Mouse (Mus musculus): ENCODE results near the gene Mamdc4. TPM values are rescaled to one million over a fixed set of nuclear protein-coding genes. Genes with fewer than 3 reads are reported as not detected.

Mamdc4 gene
- polyA plus RNA-seq, 1 experiment, result 2.5 TPM

DNA sequence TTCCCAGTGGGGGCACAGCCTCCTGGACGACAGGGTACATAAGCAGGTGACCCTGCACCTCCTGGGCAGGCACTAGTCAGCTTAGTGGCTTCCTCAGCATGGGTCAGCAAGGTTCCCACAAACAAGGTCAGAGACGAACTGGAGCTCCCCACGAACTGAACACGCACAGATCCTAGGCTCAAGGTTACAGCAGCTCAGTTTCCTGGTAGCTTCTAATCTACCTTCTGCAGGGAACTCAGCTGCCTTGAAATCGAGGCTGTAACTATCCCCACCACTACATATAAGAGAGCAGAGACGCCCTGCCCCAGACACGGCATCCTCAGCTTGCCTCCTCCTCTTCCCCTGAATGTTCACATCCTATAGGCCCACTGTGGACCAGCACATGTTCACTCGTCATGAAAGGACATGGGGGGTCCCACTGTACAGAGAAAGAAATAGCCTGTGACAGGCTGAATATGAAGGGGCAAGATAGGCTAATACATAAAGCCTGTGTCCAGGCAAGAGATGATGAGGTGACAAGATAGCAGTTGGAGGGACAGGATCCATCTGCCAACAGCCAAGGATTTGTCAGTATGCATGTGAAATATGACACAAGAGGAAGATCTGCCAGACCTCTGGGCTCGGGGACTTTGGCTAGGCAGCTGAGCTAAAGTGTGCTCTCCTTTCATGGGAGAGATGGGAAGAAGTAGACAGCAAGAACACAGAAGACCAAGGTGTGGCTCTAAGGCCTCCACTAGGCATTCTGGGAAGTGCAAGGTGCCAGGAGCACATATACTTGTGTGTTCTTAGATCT is 47.9 kb downstream of the Mamdc4 start:
- DNase-seq (ENCODE audit: extremely low spot score in 1 of 2, low spot score in 1 of 2), result no peak

Other genes with a start within 250 kb of the Mamdc4 start
- gene Man1b1, start 242.5 kb downstream of the Mamdc4 start, polyA plus RNA-seq (2012; rRNA removed), result 31.1 and 31.8 TPM in 2 replicates
- 62.5 and 63.9 TPM in 2 replicates for gene Dpp7, start 218.5 kb downstream of the Mamdc4 start, polyA plus RNA-seq (2012; rRNA removed)
- gene Uap1l1, start 209.2 kb downstream of the Mamdc4 start, polyA plus RNA-seq (2012; rRNA removed), result 15.0 and 17.9 TPM in 2 replicates
- 3.9 and 5.3 TPM in 2 replicates for gene Sapcd2, start 202.5 kb downstream of the Mamdc4 start, polyA plus RNA-seq (2012; rRNA removed)
- gene Entpd2, start 179.0 kb downstream of the Mamdc4 start, polyA plus RNA-seq (2012; rRNA removed), result 14.1 and 19.3 TPM in 2 replicates
- 383 and 426 TPM in 2 replicates for gene Npdc1, start 175.5 kb downstream of the Mamdc4 start, polyA plus RNA-seq (2012; rRNA removed)
- 0.40 and 0.67 TPM in 2 replicates for gene Fut7, start 151.6 kb downstream of the Mamdc4 start, polyA plus RNA-seq (2012; rRNA removed)
- gene Abca2, start 146.1 kb downstream of the Mamdc4 start, polyA plus RNA-seq (2012; rRNA removed), result 107 TPM in 2 replicates
- 0.42 and 1.4 TPM in 2 replicates for gene Clic3, start 118.0 kb downstream of the Mamdc4 start, polyA plus RNA-seq (2012; rRNA removed)
- 110 and 114 TPM in 2 replicates for gene Paxx, start 113.8 kb downstream of the Mamdc4 start, polyA plus RNA-seq (2012; rRNA removed)
- 2,136 and 2,926 TPM in 2 replicates for gene Ptgds, start 104.8 kb downstream of the Mamdc4 start, polyA plus RNA-seq (2012; rRNA removed)
- not detected in 2 replicates for gene Lcn12, start 80.9 kb downstream of the Mamdc4 start, polyA plus RNA-seq (2012; rRNA removed)
- 64.7 and 72.3 TPM in 2 replicates for gene Fbxw5, start 74.1 kb downstream of the Mamdc4 start, polyA plus RNA-seq (2012; rRNA removed)
- gene C8g, start 73.1 kb downstream of the Mamdc4 start, polyA plus RNA-seq (2012; rRNA removed), result 2.5 and 2.8 TPM in 2 replicates
- gene Traf2, start 27.9 kb downstream of the Mamdc4 start, polyA plus RNA-seq (2012; rRNA removed), result 8.1 and 9.1 TPM in 2 replicates
- gene Edf1, start 17.0 kb downstream of the Mamdc4 start, polyA plus RNA-seq (2012; rRNA removed), result 287 and 289 TPM in 2 replicates
- 134 and 161 TPM in 2 replicates for gene Phpt1, start 379 bp upstream of the Mamdc4 start, polyA plus RNA-seq (2012; rRNA removed)
- gene Ajm1, start 6.9 kb upstream of the Mamdc4 start, polyA plus RNA-seq (2012; rRNA removed), result 114 and 122 TPM in 2 replicates
- 130 and 148 TPM in 2 replicates for gene Rabl6, start 33.7 kb upstream of the Mamdc4 start, polyA plus RNA-seq (2012; rRNA removed)
- 0.06 TPM in 1 of 2 replicates, not detected in the other for gene Ccdc183, start 42.8 kb upstream of the Mamdc4 start, polyA plus RNA-seq (2012; rRNA removed)
- 66.7 and 72.2 TPM in 2 replicates for gene Tmem141, start 47.2 kb upstream of the Mamdc4 start, polyA plus RNA-seq (2012; rRNA removed)
- gene Fcna, start 53.2 kb upstream of the Mamdc4 start, polyA plus RNA-seq (2012; rRNA removed), result 0.17 and 0.28 TPM in 2 replicates
- not detected in 2 replicates for gene Lcn8, start 78.3 kb upstream of the Mamdc4 start, polyA plus RNA-seq (2012; rRNA removed)
- gene Lcn5, start 83.1 kb upstream of the Mamdc4 start, polyA plus RNA-seq (2012; rRNA removed), result not detected in 2 replicates
- gene Lcn6, start 101.9 kb upstream of the Mamdc4 start, polyA plus RNA-seq (2012; rRNA removed), result not detected in 2 replicates
- gene Lcn10, start 107.9 kb upstream of the Mamdc4 start, polyA plus RNA-seq (2012; rRNA removed), result not detected in 2 replicates
- gene Obp2a, start 125.2 kb upstream of the Mamdc4 start, polyA plus RNA-seq (2012; rRNA removed), result not detected in 2 replicates
- gene Bmyc, start 131.9 kb upstream of the Mamdc4 start, polyA plus RNA-seq (2012; rRNA removed), result 107 and 127 TPM in 2 replicates
- gene Obp2b, start 162.2 kb upstream of the Mamdc4 start, polyA plus RNA-seq (2012; rRNA removed), result not detected in 2 replicates
- not detected in 2 replicates for gene Lcn3, start 190.7 kb upstream of the Mamdc4 start, polyA plus RNA-seq (2012; rRNA removed)
- gene Lcn11, start 202.2 kb upstream of the Mamdc4 start, polyA plus RNA-seq (2012; rRNA removed), result not detected in 2 replicates
- not detected in 2 replicates for gene Gm13539, start 207.4 kb upstream of the Mamdc4 start, polyA plus RNA-seq (2012; rRNA removed)
- gene Glt6d1, start 241.0 kb upstream of the Mamdc4 start, polyA plus RNA-seq (2012; rRNA removed), result not detected in 2 replicates
- not detected in 2 replicates for gene Lcn9, start 248.3 kb upstream of the Mamdc4 start, polyA plus RNA-seq (2012; rRNA removed)

Data from frontal cortex, adult 2 months (tissue).